Mouse (Mus musculus) hindbrain, embryonic 12.5 days (tissue): Measurements from ENCODE around the gene Slc26a9. TPM values are rescaled to one million over a fixed set of nuclear protein-coding genes. Genes with fewer than 3 reads are reported as not detected.

ENCODE experiments used
- ATAC-seq: fragments of 200-750 bp; cut with Nextera tagmentation; 2 replicates; pipeline ENCODE4 v1.8.0; 2017; ENCODE audit warnings: moderate TSS enrichment; ENCODE audit not compliant: low FRiP score
- H3K27ac ChIP-seq: fragments of 300-500 bp; sonication (generic); 2 replicates; pipeline ENCODE4 v1.5.1; 2016; ENCODE audit warnings: mild to moderate bottlenecking
- H3K27me3 ChIP-seq: fragments of 300-500 bp; sonication (generic); 2 replicates; pipeline ENCODE4 v1.6.1; 2016; ENCODE audit warnings: mild to moderate bottlenecking
- H3K36me3 ChIP-seq: fragments of 300-500 bp; sonication (generic); 2 replicates; pipeline ENCODE4 v1.6.1; 2016; ENCODE audit warnings: mild to moderate bottlenecking
- H3K4me1 ChIP-seq: fragments of 300-500 bp; sonication (generic); 2 replicates; pipeline ENCODE4 v1.6.1; 2016
- H3K4me2 ChIP-seq: fragments of 300-500 bp; sonication (generic); replicated peaks from 2 replicates; pipeline ENCODE4 v1.6.1; 2016; ENCODE audit warnings: mild to moderate bottlenecking
- H3K4me3 ChIP-seq: fragments of 300-500 bp; sonication (generic); 2 replicates; pipeline ENCODE4 v1.5.1; 2016; ENCODE audit warnings: mild to moderate bottlenecking
- H3K9ac ChIP-seq: fragments of 300-500 bp; sonication (generic); 2 replicates; pipeline ENCODE4 v1.6.1; 2016; ENCODE audit warnings: mild to moderate bottlenecking, moderate library complexity
- H3K9me3 ChIP-seq: fragments of 300-500 bp; sonication (generic); replicated peaks from 2 replicates; pipeline ENCODE4 v1.6.1; 2016; ENCODE audit warnings: mild to moderate bottlenecking
- WGBS: fragments of 180-500 bp; shearing (Covaris S2); methylation state at CpG from one replicate; pipeline ENCODE4 v1.1.7; 2016; 5-methylcytosine and 5-hydroxymethylcytosine counted together
- polyA plus RNA-seq: library from polyadenylated mRNA; unstranded; fragments of >200 nt; fragmentation: Nextera tagmentation; extraction: Ambion mirVana; gene quantifications from 2 replicates; pipeline ENCODE4 v1.2.1, GENCODE M21; 2016

Slc26a9 gene
- polyA plus RNA-seq, 1 experiment from 2014 or later, result 0.13 TPM

GRCm38 (mm10) chr1:131797202-131797909, 53.5 kb downstream of the Slc26a9 start, which contains the start of gene Pm20d1:
Gene Pm20d1, plus strand, starts transcription at chr1:131797381.
- ATAC-seq, result no peak
- Histone ChIP-seq H3K9me3 (no peaks in the 10 kb centered on the region), H3K4me2 (peak within 1 kb of the TSS; percentile 57), H3K27ac (no peak within 1 kb of the TSS), H3K36me3 (no peaks in the 10 kb centered on the region), H3K27me3 (peaks cover 8% of the 10 kb centered on the region; the same call in 1 of the 2 replicates), H3K4me1 (peaks cover 3% of the 10 kb centered on the region; the same call in 1 of the 2 replicates), H3K4me3 (peak within 1 kb of the TSS; percentile 27), H3K9ac (peak within 1 kb of the TSS; percentile 43; the same call in 1 of the 2 replicates)
- 8% methylated on average over 26 of the region's 26 CpGs for WGBS

- no peak overlapping the region for H3K9ac ChIP-seq
- WGBS, result 50% methylated on average over 1 of the region's 1 CpGs
- no peak overlapping the region for H3K4me2 ChIP-seq
- H3K9me3 ChIP-seq, result no peaks in the 10 kb centered on the region
- H3K36me3 ChIP-seq, result no peaks in the 10 kb centered on the region
- no peak for ATAC-seq
- peaks cover 3% of the 10 kb centered on the region; the same call in 1 of the 2 replicates for H3K4me1 ChIP-seq
- no peak overlapping the region for H3K27ac ChIP-seq
- H3K4me3 ChIP-seq, result no peak overlapping the region
- H3K27me3 ChIP-seq, result peaks cover 8% of the 10 kb centered on the region; the same call in 1 of the 2 replicates
These were observed 56.2 kb downstream of the Slc26a9 start for GRCm38 (mm10) chr1:131800001-131800400.

DNA sequence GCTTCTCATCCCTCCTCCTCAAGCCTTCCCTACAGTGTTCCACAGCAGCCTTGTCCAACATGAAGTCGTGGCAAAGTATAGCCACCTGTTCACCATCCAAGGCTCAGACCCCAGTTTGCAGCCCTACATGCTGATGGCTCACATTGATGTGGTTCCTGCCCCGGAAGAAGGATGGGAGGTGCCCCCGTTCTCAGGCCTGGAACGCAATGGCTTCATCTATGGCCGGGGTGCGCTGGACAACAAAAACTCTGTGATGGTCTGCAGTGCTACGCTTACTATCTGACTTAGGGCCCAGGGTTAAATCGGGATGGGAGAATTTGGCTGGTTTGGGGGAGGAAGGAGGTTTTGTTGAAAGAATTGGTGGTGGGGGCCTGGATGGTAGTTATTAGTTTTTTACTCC, 57.2 kb downstream of the Slc26a9 start:
- peaks cover 3% of the 10 kb centered on the region; the same call in 1 of the 2 replicates for H3K4me1 ChIP-seq
- no peak overlapping the region for H3K27ac ChIP-seq
- H3K4me2 ChIP-seq, result no peak overlapping the region
- H3K4me3 ChIP-seq, result no peak overlapping the region
- no peaks in the 10 kb centered on the region for H3K9me3 ChIP-seq
- H3K36me3 ChIP-seq, result no peaks in the 10 kb centered on the region
- no peak for ATAC-seq
- peaks cover 8% of the 10 kb centered on the region; the same call in 1 of the 2 replicates for H3K27me3 ChIP-seq
- 96% methylated on average over 8 of the region's 8 CpGs for WGBS
- no peak overlapping the region for H3K9ac ChIP-seq

DNA sequence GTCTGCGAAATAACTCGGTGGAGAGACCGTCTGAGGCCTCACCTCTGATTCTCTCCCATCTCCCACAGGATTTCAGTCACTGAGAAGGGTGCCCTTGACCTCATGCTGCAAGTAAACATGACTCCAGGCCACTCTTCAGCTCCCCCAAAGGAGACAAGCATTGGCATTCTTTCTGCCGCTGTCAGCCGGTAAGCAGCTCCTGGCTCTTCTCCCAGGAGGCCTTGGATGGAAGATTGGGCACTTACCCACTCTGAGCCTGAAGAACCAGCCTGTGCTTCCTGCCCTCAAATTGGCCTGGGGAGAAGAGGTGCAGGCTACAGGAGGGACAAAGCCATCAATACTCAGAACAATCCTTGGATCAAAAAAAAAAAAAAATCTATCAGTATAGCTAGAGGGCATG, 58.8 kb downstream of the Slc26a9 start:
- ATAC-seq, result no peak
- WGBS, result 87% methylated on average over 5 of the region's 5 CpGs
- H3K4me2 ChIP-seq, result no peak overlapping the region
- H3K4me3 ChIP-seq, result no peak overlapping the region
- no peaks in the 10 kb centered on the region for H3K9me3 ChIP-seq
- H3K9ac ChIP-seq, result no peak overlapping the region
- H3K27ac ChIP-seq, result no peak overlapping the region
- H3K36me3 ChIP-seq, result no peaks in the 10 kb centered on the region
- H3K4me1 ChIP-seq, result no peaks in the 10 kb centered on the region
- H3K27me3 ChIP-seq, result peaks cover 2% of the 10 kb centered on the region; the same call in 1 of the 2 replicates

DNA sequence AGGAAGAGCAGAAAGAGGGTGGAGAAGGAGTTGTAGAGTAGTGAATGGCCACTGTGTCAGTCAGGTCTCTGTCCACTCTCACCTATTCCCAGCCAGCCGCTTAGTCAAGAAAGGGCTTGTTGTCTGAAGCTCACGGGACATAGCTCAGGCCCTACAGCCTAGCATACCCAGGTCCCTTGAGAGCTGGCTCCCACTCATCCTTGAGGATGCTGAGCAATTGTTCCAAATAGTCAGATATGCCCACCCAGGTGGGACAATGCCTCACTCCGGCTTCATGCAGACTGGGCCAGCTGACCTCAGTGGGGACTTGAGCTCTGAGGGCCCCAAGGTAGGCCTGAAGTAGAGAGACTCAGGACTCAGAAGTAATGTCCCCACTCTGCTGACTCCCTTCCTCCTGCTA, 60.3 kb downstream of the Slc26a9 start:
- Histone ChIP-seq H3K4me2 (no peak overlapping the region), H3K27me3 (no peaks in the 10 kb centered on the region), H3K9me3 (no peaks in the 10 kb centered on the region), H3K4me1 (no peaks in the 10 kb centered on the region), H3K27ac (no peak overlapping the region), H3K9ac (no peak overlapping the region), H3K4me3 (no peak overlapping the region), H3K36me3 (no peaks in the 10 kb centered on the region)
- WGBS, result 92% methylated on average over 3 of the region's 3 CpGs
- ATAC-seq, result no peak

DNA sequence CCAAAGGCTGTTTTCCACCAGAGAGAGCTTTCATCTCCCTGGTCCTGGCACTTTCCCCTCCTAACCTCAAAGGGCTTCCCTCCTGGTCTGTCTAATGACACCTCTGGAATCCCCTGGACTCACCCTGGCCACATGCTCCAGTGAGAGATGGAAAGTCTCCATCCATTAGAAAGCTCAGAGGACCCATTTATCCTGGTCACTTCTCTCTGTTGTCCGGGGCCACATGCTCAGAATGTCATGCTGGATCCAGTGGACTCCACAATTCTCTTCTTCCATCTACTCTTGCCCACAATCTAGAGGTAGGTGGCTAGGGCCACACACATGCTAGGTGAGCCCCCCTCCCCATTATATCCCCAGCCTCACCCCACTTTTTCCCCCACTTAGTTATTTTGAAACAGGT, 65.2 kb downstream of the Slc26a9 start:
- 86% methylated on average over 1 of the region's 1 CpGs for WGBS
- Histone ChIP-seq H3K4me2 (no peak overlapping the region), H3K27me3 (no peaks in the 10 kb centered on the region), H3K4me1 (no peaks in the 10 kb centered on the region), H3K4me3 (no peak overlapping the region), H3K36me3 (no peaks in the 10 kb centered on the region), H3K9ac (no peak overlapping the region), H3K9me3 (no peaks in the 10 kb centered on the region), H3K27ac (no peak overlapping the region)
- ATAC-seq, result no peak

DNA sequence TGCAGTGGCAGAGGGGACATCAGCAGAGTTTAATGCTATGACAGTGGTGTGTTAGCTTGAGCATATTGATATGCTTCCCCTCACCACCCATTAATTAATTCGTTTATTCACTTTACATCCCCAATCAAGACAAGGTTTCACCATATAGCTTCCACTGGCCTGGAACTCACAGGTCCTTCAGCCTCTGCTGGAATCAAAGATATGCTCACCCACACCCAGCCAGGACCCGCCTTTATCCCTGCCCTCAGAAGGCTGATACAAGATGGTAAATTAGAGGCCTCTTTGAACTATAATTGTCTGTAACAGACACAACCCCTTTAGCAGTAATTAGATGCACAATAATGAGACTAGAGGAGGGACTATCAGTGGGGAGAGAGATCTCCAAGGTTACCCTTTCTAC, 65.8 kb downstream of the Slc26a9 start:
- ATAC-seq, result no peak
- no peak overlapping the region for H3K4me3 ChIP-seq
- H3K36me3 ChIP-seq, result no peaks in the 10 kb centered on the region
- 69% methylated on average over 2 of the region's 2 CpGs for WGBS
- no peak overlapping the region for H3K27ac ChIP-seq
- no peaks in the 10 kb centered on the region for H3K9me3 ChIP-seq
- no peaks in the 10 kb centered on the region for H3K4me1 ChIP-seq
- no peak overlapping the region for H3K9ac ChIP-seq
- H3K27me3 ChIP-seq, result no peaks in the 10 kb centered on the region
- H3K4me2 ChIP-seq, result no peak overlapping the region

GRCm38 (mm10) chr1:131811393-131811792, 67.6 kb downstream of the Slc26a9 start:
- Histone ChIP-seq H3K9ac (no peak overlapping the region), H3K36me3 (no peaks in the 10 kb centered on the region), H3K4me2 (no peak overlapping the region), H3K27ac (no peak overlapping the region), H3K4me3 (no peak overlapping the region), H3K4me1 (no peaks in the 10 kb centered on the region), H3K9me3 (no peaks in the 10 kb centered on the region), H3K27me3 (no peaks in the 10 kb centered on the region)
- ATAC-seq, result no peak
- 87% methylated on average over 1 of the region's 1 CpGs for WGBS

DNA sequence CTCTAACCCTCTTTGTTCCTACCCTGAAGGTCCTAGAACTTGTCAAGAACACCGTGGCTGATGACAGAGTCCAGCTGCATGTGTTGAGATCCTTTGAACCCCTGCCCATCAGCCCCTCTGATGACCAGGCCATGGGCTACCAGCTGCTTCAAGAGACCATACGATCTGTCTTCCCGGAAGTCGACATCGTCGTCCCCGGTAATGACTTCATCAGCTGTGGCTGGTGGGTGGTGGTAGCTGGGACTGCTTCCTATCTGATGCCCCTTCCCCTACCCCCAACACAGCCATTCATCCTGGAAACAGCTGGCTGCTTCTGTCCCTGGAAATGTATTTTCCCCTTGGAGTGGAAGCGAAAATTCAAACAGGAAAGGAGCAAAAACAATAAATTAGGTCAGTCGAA, 68.2 kb downstream of the Slc26a9 start:
- H3K9ac ChIP-seq, result no peak overlapping the region
- no peak overlapping the region for H3K4me2 ChIP-seq
- H3K27me3 ChIP-seq, result no peaks in the 10 kb centered on the region
- WGBS, result 70% methylated on average over 9 of the region's 9 CpGs
- ATAC-seq, result no peak
- no peak overlapping the region for H3K27ac ChIP-seq
- no peaks in the 10 kb centered on the region for H3K4me1 ChIP-seq
- no peaks in the 10 kb centered on the region for H3K36me3 ChIP-seq
- H3K9me3 ChIP-seq, result no peaks in the 10 kb centered on the region
- no peak overlapping the region for H3K4me3 ChIP-seq

DNA sequence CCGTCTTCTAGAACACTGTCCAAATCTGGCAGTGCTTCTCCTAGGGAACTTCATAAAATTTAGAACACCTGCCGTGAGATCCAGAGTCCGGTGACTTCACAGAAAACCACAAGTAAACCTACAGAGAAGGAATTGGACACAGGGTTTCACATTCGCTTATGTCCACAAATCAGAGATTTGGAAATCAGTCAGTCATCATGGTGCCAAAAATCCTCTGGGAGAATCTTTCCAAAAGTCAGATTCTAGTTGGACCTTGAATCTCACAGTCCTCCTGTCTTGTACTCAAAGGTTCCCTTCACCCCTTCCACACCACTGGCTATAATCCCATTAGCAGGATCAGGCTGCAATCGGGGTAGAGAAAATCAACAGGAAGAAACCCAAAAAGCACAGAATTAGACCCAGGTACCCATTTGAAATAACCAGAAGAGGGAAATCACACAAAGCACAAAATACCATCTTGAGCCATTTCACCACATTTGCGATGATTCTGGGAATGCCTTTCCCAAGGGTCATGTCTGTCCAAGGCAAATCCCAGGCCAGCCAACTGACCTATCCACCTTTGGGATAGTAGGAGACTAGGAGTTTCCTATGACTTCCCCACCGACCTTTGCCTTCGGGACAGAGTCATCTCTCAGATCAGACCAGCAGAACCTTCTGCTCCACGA, 68.9 kb downstream of the Slc26a9 start:
- H3K36me3 ChIP-seq, result no peaks in the 10 kb centered on the region
- H3K4me3 ChIP-seq, result no peak overlapping the region
- no peak overlapping the region for H3K9ac ChIP-seq
- 92% methylated on average over 9 of the region's 9 CpGs for WGBS
- H3K4me2 ChIP-seq, result no peak overlapping the region
- H3K4me1 ChIP-seq, result no peaks in the 10 kb centered on the region
- no peak for ATAC-seq
- no peaks in the 10 kb centered on the region for H3K27me3 ChIP-seq
- no peaks in the 10 kb centered on the region for H3K9me3 ChIP-seq
- no peak overlapping the region for H3K27ac ChIP-seq

DNA sequence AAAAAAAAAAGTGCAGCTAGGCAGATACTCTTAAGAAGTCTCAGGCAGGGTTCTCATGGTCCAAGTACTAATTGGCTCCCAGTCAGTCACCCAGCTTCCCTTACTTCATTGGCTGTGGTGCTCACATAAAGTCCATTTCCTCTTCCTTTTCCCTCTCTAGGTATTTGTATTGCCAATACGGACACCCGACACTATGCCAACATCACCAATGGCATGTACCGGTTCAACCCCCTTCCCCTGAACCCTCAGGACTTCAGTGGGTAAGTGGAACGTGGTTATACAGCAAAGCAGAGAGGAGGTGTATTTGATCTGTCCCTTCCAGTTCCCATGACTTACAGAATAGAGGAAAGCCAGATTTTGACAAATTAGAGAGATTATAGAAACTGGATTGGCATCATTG, 69.9 kb downstream of the Slc26a9 start:
- no peaks in the 10 kb centered on the region for H3K4me1 ChIP-seq
- H3K36me3 ChIP-seq, result no peaks in the 10 kb centered on the region
- no peak overlapping the region for H3K27ac ChIP-seq
- H3K4me3 ChIP-seq, result no peak overlapping the region
- H3K9me3 ChIP-seq, result no peaks in the 10 kb centered on the region
- 94% methylated on average over 4 of the region's 4 CpGs for WGBS
- no peak for ATAC-seq
- no peak overlapping the region for H3K9ac ChIP-seq
- no peak overlapping the region for H3K4me2 ChIP-seq
- H3K27me3 ChIP-seq, result no peaks in the 10 kb centered on the region

GRCm38 (mm10) chr1:131814191-131814590, 70.4 kb downstream of the Slc26a9 start:
- Histone ChIP-seq H3K4me2 (no peak overlapping the region), H3K9me3 (0 out of 2 replicates have a peak, but pooled peaks cover 1% of the 10 kb centered on the region), H3K27me3 (no peaks in the 10 kb centered on the region), H3K36me3 (no peaks in the 10 kb centered on the region), H3K4me3 (no peak overlapping the region), H3K4me1 (no peaks in the 10 kb centered on the region), H3K9ac (no peak overlapping the region), H3K27ac (no peak overlapping the region)
- 83% methylated on average over 3 of the region's 3 CpGs for WGBS
- no peak for ATAC-seq

DNA sequence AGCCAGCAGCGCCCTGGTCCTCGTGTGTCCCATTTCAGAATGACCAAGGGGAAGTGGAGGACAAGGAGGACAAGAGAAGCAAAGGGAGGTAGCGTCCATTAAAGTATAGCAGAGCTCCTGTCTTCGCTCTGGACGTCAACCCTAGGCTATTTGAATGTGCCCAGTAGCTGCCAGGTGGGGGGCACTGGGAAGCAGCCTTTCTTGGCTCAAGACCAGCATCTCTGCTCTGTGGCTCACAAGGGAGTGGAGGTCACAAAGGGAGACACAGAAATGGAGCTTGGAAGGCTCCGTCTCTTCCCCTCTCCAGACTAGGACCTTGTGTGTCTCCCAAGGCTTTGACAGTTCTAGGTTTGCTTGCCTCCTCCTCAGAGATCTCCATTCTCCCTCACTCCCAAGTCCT, 73.1 kb downstream of the Slc26a9 start:
- Histone ChIP-seq H3K9me3 (0 out of 2 replicates have a peak, but pooled peaks cover 3% of the 10 kb centered on the region), H3K27ac (no peak overlapping the region), H3K4me2 (no peak overlapping the region), H3K4me1 (no peaks in the 10 kb centered on the region), H3K27me3 (no peaks in the 10 kb centered on the region), H3K9ac (no peak overlapping the region), H3K4me3 (no peak overlapping the region), H3K36me3 (no peaks in the 10 kb centered on the region)
- WGBS, result 84% methylated on average over 6 of the region's 6 CpGs
- ATAC-seq, result no peak
